Mouse (Mus musculus) ovary, postnatal 36 days (tissue): ENCODE measurements around the gene Gins2.

Experiments
- DNase-seq: peaks from one replicate; pipeline ENCODE4 v3.0.0; 2022; ENCODE audit warnings: low spot score, mixed read lengths

The Gins2 gene

GRCm38 (mm10) chr8:120544155-120544554 is 44.9 kb downstream of the Gins2 start:
- DNase-seq, result no peak

- DNase-seq, result no peak
Observed at GRCm38 (mm10) chr8:120543416-120544055, 45.6 kb downstream of the Gins2 start.

- DNase-seq, result no peak
Observed at GRCm38 (mm10) chr8:120542995-120543394, 46.1 kb downstream of the Gins2 start.

GRCm38 (mm10) chr8:120539775-120540625 is 49.1 kb downstream of the Gins2 start:
- DNase-seq, result no peak

- no peak for DNase-seq
Observed at GRCm38 (mm10) chr8:120539381-120539774, 49.7 kb downstream of the Gins2 start.

- DNase-seq, result peak; percentile 70
Observed at GRCm38 (mm10) chr8:120538397-120539240, 50.5 kb downstream of the Gins2 start.

GRCm38 (mm10) chr8:120537818-120538396 is 51.2 kb downstream of the Gins2 start:
- DNase-seq, result peak; percentile 52

GRCm38 (mm10) chr8:120537207-120537817 is 51.8 kb downstream of the Gins2 start:
- peak; percentile 80 for DNase-seq

GRCm38 (mm10) chr8:120536306-120537206 is 52.5 kb downstream of the Gins2 start:
- peak; percentile 38 for DNase-seq

- DNase-seq, result peak; percentile 57
Observed at GRCm38 (mm10) chr8:120535452-120536305, 53.4 kb downstream of the Gins2 start.

- peak; percentile 79 for DNase-seq
Observed at GRCm38 (mm10) chr8:120534504-120535368, 54.4 kb downstream of the Gins2 start.

- no peak for DNase-seq
Observed at GRCm38 (mm10) chr8:120534080-120534479, 55.0 kb downstream of the Gins2 start.

GRCm38 (mm10) chr8:120533380-120533779 is 55.7 kb downstream of the Gins2 start:
- DNase-seq, result no peak

- DNase-seq, result no peak
Observed at GRCm38 (mm10) chr8:120532517-120533215, 56.4 kb downstream of the Gins2 start.

- DNase-seq, result no peak
Observed at GRCm38 (mm10) chr8:120531775-120532516, 57.2 kb downstream of the Gins2 start.

GRCm38 (mm10) chr8:120530954-120531656 is 58.0 kb downstream of the Gins2 start:
- no peak for DNase-seq

GRCm38 (mm10) chr8:120529226-120529625 is 59.9 kb downstream of the Gins2 start:
- no peak for DNase-seq
